9 mouse cellular contexts compared by ENCODE assay signal in the genomic region with DNA sequence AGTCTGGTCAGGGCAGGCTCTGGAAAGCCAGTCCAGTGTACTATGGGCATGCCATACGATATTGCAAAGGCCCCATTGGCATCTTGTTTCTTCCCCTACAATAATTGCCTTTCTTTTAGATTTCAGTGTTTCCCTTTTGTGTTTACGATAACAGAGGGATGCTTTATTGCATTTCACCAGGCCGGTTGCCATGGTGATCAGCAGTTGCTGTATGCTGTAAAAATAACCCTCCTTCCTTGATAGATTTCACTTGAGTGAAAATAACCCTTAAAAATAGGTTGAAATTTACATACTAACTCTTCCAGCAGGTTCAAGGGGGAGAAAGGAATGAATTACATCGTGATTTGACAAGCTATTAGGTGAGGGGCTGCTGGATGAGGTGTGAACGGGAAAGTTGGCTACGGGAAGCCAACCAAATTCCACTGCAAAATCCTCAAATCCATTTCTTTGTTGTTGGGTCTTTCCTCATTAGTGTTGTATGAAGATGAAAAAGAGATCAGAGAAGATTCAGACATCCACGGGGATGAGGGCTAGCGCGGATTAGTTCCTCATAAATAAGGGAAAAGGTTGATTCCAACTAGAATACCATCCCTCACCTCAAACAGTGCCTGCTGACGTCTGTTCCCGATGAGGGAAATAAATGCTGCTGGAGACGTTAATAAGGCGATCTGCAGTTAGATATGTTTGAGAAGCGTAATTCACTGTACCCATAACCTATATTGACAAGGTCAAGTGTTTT.
A peak's percentile ranks its signal among the peaks of the same experiment; 100 is the strongest.
DNase-seq lines count a peak whose midpoint lies in the region; ATAC-seq and TF ChIP-seq lines count a peak whose summit lies in the region.
"Had no signal": no experiment of that assay in that cellular context is flagged by ENCODE, and none has a peak within 500 bp of the region (broad histone marks: within the 10 kb centered on the region; RNA-seq: fewer than 3 reads in every experiment).

No protein-coding gene starts in this region.

- DNase-seq in kidney, postnatal 4 days = peak; percentile 10 to 13
- no peak for DNase-seq in kidney, adult 18-20 months
- peak; percentile 6 to 15 for DNase-seq in frontal cortex, postnatal 25 days (ENCODE audit: low spot score in 2 of 2)
- peak; percentile 32 for DNase-seq in left cerebral cortex, adult 2 months (ENCODE audit: extremely low spot score in 1 of 2, low spot score in 2 of 2)
- peak; percentile 57 for DNase-seq in right cerebral cortex, postnatal 14 days
- DNase-seq in adrenal gland, postnatal 14 days = no peak
- DNase-seq in cerebellum, postnatal 4 days (ENCODE audit: low spot score in 2 of 2) = no peak
- DNase-seq: gastrocnemius, postnatal 14 days had no signal

- no peak for TF ChIP-seq CTCF in left cerebral cortex, adult 2 months (IDR thresholded peaks at IDR 0.05)

- no peak for ATAC-seq in activated CD4-positive, CD25-positive, alpha-beta regulatory T cell, adult 4 months

- no peak overlapping the region for H3K4me3 ChIP-seq in left cerebral cortex, adult 2 months

- intact Hi-C loops in left cerebral cortex, adult 2 months (cut with DNase I) = no loop called here

- peak overlapping the region; percentile 51 for H3K27ac ChIP-seq in left cerebral cortex, adult 2 months

Comparison
In these comparisons a context has a peak if more than half of its experiments do, and no peak if none do; other contexts are left out.
1. DNase-seq: peak in kidney, postnatal 4 days (2 of 2), frontal cortex, postnatal 25 days (2 of 2), left cerebral cortex, adult 2 months (2 of 2) and right cerebral cortex, postnatal 14 days (single experiment); none in kidney, adult 18-20 months (single experiment), adrenal gland, postnatal 14 days (single experiment) and cerebellum, postnatal 4 days (0 of 2).